Mouse (Mus musculus): ENCODE measurements around the gene Fbxw21.
A peak's percentile ranks its signal among the peaks of the same experiment; 100 is the strongest.
"Not testable (repeated sequence)": the region's sequence is repeated elsewhere in the genome, so short reads cannot be mapped to it uniquely, and the experiment has no call there.

Fbxw21 gene

GRCm38 (mm10) chr9:109161941-109162340 is at the start of gene Fbxw21:
Gene Fbxw21, minus strand, starts transcription at chr9:109162041.
- no peak for ATAC-seq (ENCODE audit: low TSS enrichment)

GRCm38 (mm10) chr9:109201347-109201746 is 39.5 kb upstream of the Fbxw21 start:
- not testable (repeated sequence) for ATAC-seq (ENCODE audit: low TSS enrichment)

- ATAC-seq (ENCODE audit: low TSS enrichment), result no peak
Observed at GRCm38 (mm10) chr9:109200349-109200748, 38.5 kb upstream of the Fbxw21 start.

GRCm38 (mm10) chr9:109199353-109199752 is 37.5 kb upstream of the Fbxw21 start:
- ATAC-seq (ENCODE audit: low TSS enrichment), result no peak

- not testable (repeated sequence) for ATAC-seq (ENCODE audit: low TSS enrichment)
Observed at GRCm38 (mm10) chr9:109195875-109196274, 34.0 kb upstream of the Fbxw21 start, which contains the start of gene Fbxw13. Gene Fbxw13, minus strand, starts transcription at chr9:109195975.

GRCm38 (mm10) chr9:109177208-109177607 is 15.4 kb upstream of the Fbxw21 start:
- no peak for ATAC-seq (ENCODE audit: low TSS enrichment)

GRCm38 (mm10) chr9:109176301-109176700 is 14.5 kb upstream of the Fbxw21 start:
- ATAC-seq (ENCODE audit: low TSS enrichment), result no peak

- ATAC-seq (ENCODE audit: low TSS enrichment), result no peak
Observed at GRCm38 (mm10) chr9:109167316-109167715, 5.5 kb upstream of the Fbxw21 start.

- ATAC-seq (ENCODE audit: low TSS enrichment), result not testable (repeated sequence)
Observed at GRCm38 (mm10) chr9:109140414-109140813, 21.4 kb downstream of the Fbxw21 start.

- no peak for ATAC-seq (ENCODE audit: low TSS enrichment)
Observed at GRCm38 (mm10) chr9:109130076-109130475, 31.8 kb downstream of the Fbxw21 start.

- no peak for ATAC-seq (ENCODE audit: low TSS enrichment)
Observed at GRCm38 (mm10) chr9:109128211-109128610, 33.6 kb downstream of the Fbxw21 start.

- ATAC-seq (ENCODE audit: low TSS enrichment), result no peak
Observed at GRCm38 (mm10) chr9:109127076-109127475, 34.8 kb downstream of the Fbxw21 start.

- ATAC-seq (ENCODE audit: low TSS enrichment), result no peak
Observed at GRCm38 (mm10) chr9:109125481-109125880, 36.4 kb downstream of the Fbxw21 start.

GRCm38 (mm10) chr9:109125043-109125442 is 36.8 kb downstream of the Fbxw21 start:
- ATAC-seq (ENCODE audit: low TSS enrichment), result no peak

GRCm38 (mm10) chr9:109124164-109124563 is 37.7 kb downstream of the Fbxw21 start:
- ATAC-seq (ENCODE audit: low TSS enrichment), result no peak

- no peak for ATAC-seq (ENCODE audit: low TSS enrichment)
Observed at GRCm38 (mm10) chr9:109123266-109123665, 38.6 kb downstream of the Fbxw21 start.

GRCm38 (mm10) chr9:109122553-109123085 is 39.2 kb downstream of the Fbxw21 start:
- ATAC-seq (ENCODE audit: low TSS enrichment), result peak; percentile 55; the same call in 1 of the 2 replicates

- no peak for ATAC-seq (ENCODE audit: low TSS enrichment)
Observed at GRCm38 (mm10) chr9:109120956-109121355, 40.9 kb downstream of the Fbxw21 start.

- no peak for ATAC-seq (ENCODE audit: low TSS enrichment)
Observed at GRCm38 (mm10) chr9:109119571-109119970, 42.3 kb downstream of the Fbxw21 start.

GRCm38 (mm10) chr9:109118106-109118505 is 43.7 kb downstream of the Fbxw21 start:
- ATAC-seq (ENCODE audit: low TSS enrichment), result no peak

- ATAC-seq (ENCODE audit: low TSS enrichment), result no peak
Observed at GRCm38 (mm10) chr9:109116205-109116604, 45.6 kb downstream of the Fbxw21 start.

- no peak for ATAC-seq (ENCODE audit: low TSS enrichment)
Observed at GRCm38 (mm10) chr9:109114871-109115270, 47.0 kb downstream of the Fbxw21 start.

- no peak for ATAC-seq (ENCODE audit: low TSS enrichment)
Observed at GRCm38 (mm10) chr9:109114276-109114675, 47.6 kb downstream of the Fbxw21 start.

GRCm38 (mm10) chr9:109113331-109113730 is 48.5 kb downstream of the Fbxw21 start:
- ATAC-seq (ENCODE audit: low TSS enrichment), result no peak
